Mouse (Mus musculus): ENCODE measurements around the gene Sh3bgrl2.

Gene Sh3bgrl2

GRCm38 (mm10) chr9:83587116-83587515, 39.0 kb downstream of the Sh3bgrl2 start:
- no peak for DNase-seq (ENCODE audit: extremely low spot score, low spot score)

GRCm38 (mm10) chr9:83589063-83589462, 40.9 kb downstream of the Sh3bgrl2 start:
- DNase-seq (ENCODE audit: extremely low spot score, low spot score): no peak

GRCm38 (mm10) chr9:83589680-83590467, 41.7 kb downstream of the Sh3bgrl2 start:
- DNase-seq (ENCODE audit: extremely low spot score, low spot score): no peak

- no peak for DNase-seq (ENCODE audit: extremely low spot score, low spot score)
Measured at GRCm38 (mm10) chr9:83591848-83592456, 43.8 kb downstream of the Sh3bgrl2 start.

GRCm38 (mm10) chr9:83593811-83594210, 45.7 kb downstream of the Sh3bgrl2 start:
- no peak for DNase-seq (ENCODE audit: extremely low spot score, low spot score)

- DNase-seq (ENCODE audit: extremely low spot score, low spot score): no peak
Measured at GRCm38 (mm10) chr9:83596132-83596531, 48.0 kb downstream of the Sh3bgrl2 start.

GRCm38 (mm10) chr9:83596646-83597481, 48.7 kb downstream of the Sh3bgrl2 start:
- no peak for DNase-seq (ENCODE audit: extremely low spot score, low spot score)

- no peak for DNase-seq (ENCODE audit: extremely low spot score, low spot score)
Measured at GRCm38 (mm10) chr9:83598047-83598446, 49.9 kb downstream of the Sh3bgrl2 start.

- no peak for DNase-seq (ENCODE audit: extremely low spot score, low spot score)
Measured at GRCm38 (mm10) chr9:83599505-83599904, 51.4 kb downstream of the Sh3bgrl2 start.

GRCm38 (mm10) chr9:83600286-83601048, 52.3 kb downstream of the Sh3bgrl2 start:
- DNase-seq (ENCODE audit: extremely low spot score, low spot score): no peak

- DNase-seq (ENCODE audit: extremely low spot score, low spot score): no peak
Measured at GRCm38 (mm10) chr9:83602176-83602770, 54.1 kb downstream of the Sh3bgrl2 start.

GRCm38 (mm10) chr9:83603159-83603558, 55.0 kb downstream of the Sh3bgrl2 start:
- DNase-seq (ENCODE audit: extremely low spot score, low spot score): no peak

GRCm38 (mm10) chr9:83605886-83606640, 57.9 kb downstream of the Sh3bgrl2 start:
- no peak for DNase-seq (ENCODE audit: extremely low spot score, low spot score)

GRCm38 (mm10) chr9:83608135-83608534, 60.0 kb downstream of the Sh3bgrl2 start:
- DNase-seq (ENCODE audit: extremely low spot score, low spot score): no peak

- DNase-seq (ENCODE audit: extremely low spot score, low spot score): peak; percentile 83
Measured at GRCm38 (mm10) chr9:83609422-83610297, 61.5 kb downstream of the Sh3bgrl2 start.

- no peak for DNase-seq (ENCODE audit: extremely low spot score, low spot score)
Measured at GRCm38 (mm10) chr9:83615912-83616585, 67.9 kb downstream of the Sh3bgrl2 start.

- DNase-seq (ENCODE audit: extremely low spot score, low spot score): no peak
Measured at GRCm38 (mm10) chr9:83616586-83617081, 68.5 kb downstream of the Sh3bgrl2 start.

- DNase-seq (ENCODE audit: extremely low spot score, low spot score): no peak
Measured at GRCm38 (mm10) chr9:83623455-83623854, 75.3 kb downstream of the Sh3bgrl2 start.
